In genomic region chr16:44542029-44542690, GRCm38 (mm10) we compare ENCODE assay signal across 9 mouse cellular contexts. TPM values are rescaled to one million over a fixed set of nuclear protein-coding genes. Genes with fewer than 3 reads are reported as not detected.
DNase-seq lines count a peak whose midpoint lies in the region; ATAC-seq and TF ChIP-seq lines count a peak whose summit lies in the region.
"Had no signal": no experiment of that assay in that cellular context is flagged by ENCODE, and none has a peak within 500 bp of the region (broad histone marks: within the 10 kb centered on the region; RNA-seq: fewer than 3 reads in every experiment).

No protein-coding gene starts in this region.

- H3K36me3 ChIP-seq in intestine, embryonic 14.5 days (ENCODE audit: control insufficient read depth, insufficient read depth, low read length) = no peaks in the 10 kb centered on the region
- no peaks in the 10 kb centered on the region for H3K36me3 ChIP-seq in intestine, postnatal 0 days (ENCODE audit: control insufficient read depth, insufficient read depth)
- H3K36me3 ChIP-seq in limb, embryonic 14.5 days (ENCODE audit: control insufficient read depth, insufficient read depth, low read length) = 0 out of 2 replicates have a peak, but pooled peaks cover 11% of the 10 kb centered on the region

- peak overlapping the region; percentile 39; the same call in 1 of the 2 replicates for H3K27ac ChIP-seq in intestine, embryonic 14.5 days (ENCODE audit: low read depth)
- H3K27ac ChIP-seq in intestine, postnatal 0 days (ENCODE audit: low read depth, low read length) = no peak overlapping the region
- H3K27ac ChIP-seq in limb, embryonic 14.5 days (replicated peaks; ENCODE audit: low read depth, low read length) = 0 out of 2 replicates have a peak overlapping the region, but pooled peaks have one; percentile 0

- 39% methylated on average over 3 of the region's 3 CpGs for WGBS in intestine, embryonic 14.5 days
- 65% methylated on average over 3 of the region's 3 CpGs for WGBS in intestine, postnatal 0 days
- 35% methylated on average over 3 of the region's 3 CpGs for WGBS in limb, embryonic 14.5 days

- no peaks in the 10 kb centered on the region for H3K27me3 ChIP-seq in intestine, embryonic 14.5 days (replicated peaks; ENCODE audit: control insufficient read depth, insufficient read depth, low read length)
- H3K27me3 ChIP-seq in intestine, postnatal 0 days (replicated peaks; ENCODE audit: control insufficient read depth, insufficient read depth, low read length) = no peaks in the 10 kb centered on the region
- H3K27me3 ChIP-seq in limb, embryonic 14.5 days (ENCODE audit: control insufficient read depth, insufficient read depth, low read length) = no peaks in the 10 kb centered on the region

- no peak overlapping the region for H3K4me2 ChIP-seq in intestine, embryonic 14.5 days (ENCODE audit: low read length)
- H3K4me2 ChIP-seq in intestine, postnatal 0 days (replicated peaks; ENCODE audit: low read depth) = no peak overlapping the region
- no peak overlapping the region; the same call in 1 of the 2 replicates for H3K4me2 ChIP-seq in limb, embryonic 14.5 days (replicated peaks; ENCODE audit: low read depth, low read length, severe bottlenecking)

- no peak overlapping the region for H3K4me3 ChIP-seq in intestine, embryonic 14.5 days (ENCODE audit: low read depth, low read length)
- H3K4me3 ChIP-seq in intestine, postnatal 0 days (ENCODE audit: low read depth, low read length) = no peak overlapping the region
- no peak overlapping the region for H3K4me3 ChIP-seq in limb, embryonic 14.5 days (replicated peaks; ENCODE audit: low read length)

- H3K4me1 ChIP-seq in intestine, embryonic 14.5 days (replicated peaks; ENCODE audit: control insufficient read depth, insufficient read depth, low read length) = peaks cover 31% of the 10 kb centered on the region
- H3K4me1 ChIP-seq in intestine, postnatal 0 days (replicated peaks; ENCODE audit: control insufficient read depth, insufficient read depth, low read length) = 0 out of 2 replicates have a peak, but pooled peaks cover 4% of the 10 kb centered on the region
- H3K4me1 ChIP-seq in limb, embryonic 14.5 days (ENCODE audit: control insufficient read depth, insufficient read depth, low read length) = peaks cover 81% of the 10 kb centered on the region

- peak; percentile 56 for ATAC-seq in intestine, embryonic 14.5 days (replicated peaks; ENCODE audit: low FRiP score, low TSS enrichment, low read depth)
- ATAC-seq in intestine, postnatal 0 days = no peak; the same call in 1 of the 2 replicates
- 0 out of 2 replicates have a peak, but pooled peaks have one; percentile 21 for ATAC-seq in limb, embryonic 14.5 days (ENCODE audit: low FRiP score, low read depth)

- DNase-seq in intestine, embryonic 14.5 days (ENCODE audit: low spot score) = no peak
- DNase-seq in adrenal gland, postnatal 10 days = peak; percentile 63
- peak; percentile 21 for DNase-seq in fibroblast of lung, adult 2 months (ENCODE audit: low read depth)
- DNase-seq in limb, embryonic 14.5 days (ENCODE audit: low spot score) = no peak
- DNase-seq in embryo, embryonic 9.5 days (ENCODE audit: extremely low spot score) = no peak
- DNase-seq in right cerebral cortex, postnatal 25 days = no peak
- no peak for DNase-seq in right cerebral cortex, postnatal 10 days (ENCODE audit: low spot score in 2 of 2)

- H3K9me3 ChIP-seq in intestine, embryonic 14.5 days (ENCODE audit: control insufficient read depth, low read length) = no peaks in the 10 kb centered on the region
- no peaks in the 10 kb centered on the region for H3K9me3 ChIP-seq in intestine, postnatal 0 days (ENCODE audit: control insufficient read depth)
- no peaks in the 10 kb centered on the region for H3K9me3 ChIP-seq in limb, embryonic 14.5 days (ENCODE audit: control insufficient read depth, low read length)

- no peak for TF ChIP-seq POLR2A in limb, embryonic 14.5 days (IDR thresholded peaks at IDR 0.05; ENCODE audit: borderline replicate concordance, extremely low read depth, insufficient read depth, insufficient read length)

- no peak overlapping the region for H3K9ac ChIP-seq in intestine, embryonic 14.5 days (ENCODE audit: low read length)
- H3K9ac ChIP-seq in intestine, postnatal 0 days (ENCODE audit: low read depth, low read length) = no peak overlapping the region
- no peak overlapping the region for H3K9ac ChIP-seq in limb, embryonic 14.5 days (ENCODE audit: low read depth, low read length, severe bottlenecking)

- TF ChIP-seq CTCF in intestine, postnatal 0 days (IDR thresholded peaks at IDR 0.05; ENCODE audit: low read depth) = no peak

RNA-seq across cellular contexts. Expression of gene Boc, which starts 16.5 kb away (rescaled TPM):
- 14.2 and 14.9 TPM in 2 replicates for polyA plus RNA-seq in intestine, embryonic 14.5 days (2014; fragmentation: Nextera tagmentation; extraction: Ambion mirVana)
- 3.1 and 3.6 TPM in 2 replicates for polyA plus RNA-seq in intestine, postnatal 0 days (2015; fragmentation: Nextera tagmentation; extraction: Ambion mirVana)
- total RNA-seq in adrenal gland, postnatal 10 days (2021) = 10 to 100 TPM; 33.5 to 35.9 TPM
- 91.4 and 121 TPM in 2 replicates for polyA plus RNA-seq in limb, embryonic 14.5 days (2012; rRNA removed)
- 59.8 and 72.3 TPM in 2 replicates for polyA plus RNA-seq in limb, embryonic 14.5 days (2014; fragmentation: Nextera tagmentation; extraction: Ambion mirVana)
- total RNA-seq: common myeloid progenitor, adult 5-6 weeks had no signal

Comparison
In these comparisons a context has a peak if more than half of its experiments do, and no peak if none do; other contexts are left out.
1. DNase-seq: peak in adrenal gland, postnatal 10 days (single experiment) and fibroblast of lung, adult 2 months (single experiment); none in intestine, embryonic 14.5 days (single experiment), limb, embryonic 14.5 days (single experiment), embryo, embryonic 9.5 days (single experiment), right cerebral cortex, postnatal 25 days (single experiment) and right cerebral cortex, postnatal 10 days (0 of 2).